Mouse (Mus musculus): ENCODE data around the gene Nufip2.

GRCm38 (mm10) chr11:77763673-77764340 is 77.9 kb downstream of the Nufip2 start:
- TF ChIP-seq CTCF (IDR thresholded peaks at IDR 0.05; ENCODE audit: low read depth) = peak; percentile 17; the same call in 1 of the 2 replicates
- no peak for TF ChIP-seq EP300 (IDR thresholded peaks at IDR 0.05; ENCODE audit: low read depth)

All from liver, embryonic 14.5 days (tissue).